In the genomic region with DNA sequence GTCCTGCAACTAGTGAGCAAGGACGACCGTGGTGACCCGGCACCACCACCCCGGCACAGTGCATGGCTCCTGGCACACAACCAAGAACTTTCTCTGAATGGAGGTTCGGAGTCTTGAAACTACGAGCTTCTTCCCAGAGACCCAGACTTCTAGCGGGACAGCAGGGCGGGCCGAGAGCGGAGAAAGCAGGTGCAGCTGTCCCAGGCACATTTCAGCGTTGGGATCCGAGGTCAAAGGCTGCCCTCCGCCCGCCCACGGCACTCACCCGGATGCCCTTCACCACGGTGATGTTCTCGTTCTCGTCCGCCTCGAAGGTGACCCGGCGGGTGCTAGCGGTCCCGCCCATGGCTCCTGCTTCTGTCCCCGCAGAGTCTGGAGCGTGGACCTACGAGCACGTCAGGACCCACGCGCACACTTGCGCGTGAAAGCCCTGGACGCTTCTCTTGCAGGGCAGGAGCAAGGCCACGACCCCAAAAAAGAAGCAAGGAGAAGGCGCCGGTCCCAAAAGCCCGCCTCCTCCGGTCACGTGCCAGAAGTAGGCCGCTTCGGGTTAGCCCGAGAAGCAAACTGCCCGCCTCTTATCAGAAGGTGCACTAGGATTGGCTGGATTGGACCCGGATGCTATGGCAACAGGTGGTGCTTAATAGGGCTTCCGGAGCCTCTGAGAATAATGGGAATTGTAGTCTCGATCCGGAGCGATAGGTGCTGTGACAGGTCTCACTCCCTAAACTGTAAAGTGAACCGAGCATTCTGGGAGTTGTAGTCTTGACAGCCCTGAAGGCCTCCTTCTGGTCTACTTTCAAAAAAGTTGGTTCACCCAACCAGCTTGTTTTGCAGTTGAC, we compare ENCODE assay signal across 8 mouse cellular contexts. TPM values are rescaled to one million over a fixed set of nuclear protein-coding genes. Genes with fewer than 3 reads are reported as not detected.
DNase-seq lines count a peak whose midpoint lies in the region; ATAC-seq lines count a peak whose summit lies in the region.

A gene (minus strand): TSS at position 526 of the 842 bp plus-strand sequence.

- under 1% methylated on average over 50 of the region's 50 CpGs for WGBS in forebrain, embryonic 14.5 days
- WGBS in neural tube, embryonic 15.5 days = under 1% methylated on average over 50 of the region's 50 CpGs

- H3K9ac ChIP-seq in forebrain, embryonic 14.5 days (ENCODE audit: low read length) = peak within 1 kb of the TSS; percentile 81
- peak within 1 kb of the TSS; percentile 82 for H3K9ac ChIP-seq in neural tube, embryonic 15.5 days (replicated peaks)

- H3K36me3 ChIP-seq in forebrain, embryonic 14.5 days (ENCODE audit: control insufficient read depth, insufficient read depth, low read length) = peaks cover 2% of the 10 kb centered on the region
- H3K36me3 ChIP-seq in neural tube, embryonic 15.5 days = peaks cover 1% of the 10 kb centered on the region; the same call in 1 of the 2 replicates

- peak within 1 kb of the TSS; percentile 93 for H3K4me3 ChIP-seq in forebrain, embryonic 14.5 days (ENCODE audit: low read depth, low read length)
- peak within 1 kb of the TSS; percentile 77 for H3K4me3 ChIP-seq in neural tube, embryonic 15.5 days (replicated peaks)

- peak; percentile 100 for ATAC-seq in forebrain, embryonic 14.5 days
- peak; percentile 100 for ATAC-seq in neural tube, embryonic 15.5 days (ENCODE audit: low FRiP score)

- intact Hi-C loops in heart, postnatal 14 days (cut with DNase I) = loop anchor here (5.0 kb wide), 2 partner anchors 38 to 78 kb away; no protein-coding TSS in a partner anchor

- H3K4me1 ChIP-seq in forebrain, embryonic 14.5 days (ENCODE audit: control insufficient read depth, insufficient read depth, low read length) = peaks cover 6% of the 10 kb centered on the region
- peaks cover 16% of the 10 kb centered on the region for H3K4me1 ChIP-seq in neural tube, embryonic 15.5 days

- DNase-seq in ES-CJ7 (ENCODE audit: low read depth, low spot score) = peak; percentile 99
- DNase-seq in cerebellum, adult 11 months = peak; percentile 96
- peak; percentile 99 for DNase-seq in forebrain, embryonic 14.5 days (ENCODE audit: low spot score)
- peak; percentile 94 to 96 for DNase-seq in heart, postnatal 14 days
- peak; percentile 98 for DNase-seq in layer of hippocampus, adult 11-12 months (ENCODE audit: low spot score)
- peak; percentile 98 to 99 for DNase-seq in lung, adult 18-20 months
- peak; percentile 98 for DNase-seq in testis, postnatal 14 days (ENCODE audit: low spot score)

- peak within 1 kb of the TSS; percentile 83 for H3K4me2 ChIP-seq in forebrain, embryonic 14.5 days (ENCODE audit: low read length)
- peak within 1 kb of the TSS; percentile 83 for H3K4me2 ChIP-seq in neural tube, embryonic 15.5 days

- H3K27me3 ChIP-seq in forebrain, embryonic 14.5 days (replicated peaks; ENCODE audit: control insufficient read depth, insufficient read depth, low read length) = no peaks in the 10 kb centered on the region
- H3K27me3 ChIP-seq in neural tube, embryonic 15.5 days (replicated peaks) = no peaks in the 10 kb centered on the region

- no peak within 1 kb of the TSS for H3K27ac ChIP-seq in forebrain, embryonic 14.5 days (ENCODE audit: low read depth, low read length)
- peak within 1 kb of the TSS; percentile 80 for H3K27ac ChIP-seq in neural tube, embryonic 15.5 days (replicated peaks)

- H3K9me3 ChIP-seq in forebrain, embryonic 14.5 days (replicated peaks; ENCODE audit: control insufficient read depth, low read length) = no peaks in the 10 kb centered on the region
- H3K9me3 ChIP-seq in neural tube, embryonic 15.5 days (replicated peaks) = no peaks in the 10 kb centered on the region

RNA-seq across cellular contexts. Expression of the gene that starts here (rescaled TPM):
- 150 and 154 TPM in 2 replicates for polyA plus RNA-seq in forebrain, embryonic 14.5 days (2014; fragmentation: Nextera tagmentation; extraction: Ambion mirVana)
- 100 to 1,000 TPM; 444 to 466 TPM for total RNA-seq in heart, postnatal 14 days (2021)
- 104 and 120 TPM in 2 replicates for polyA plus RNA-seq in neural tube, embryonic 15.5 days (2015; fragmentation: Nextera tagmentation; extraction: Ambion mirVana)
